Mouse (Mus musculus): ENCODE results near the gene Borcs8. TPM values are rescaled to one million over a fixed set of nuclear protein-coding genes. Genes with fewer than 3 reads are reported as not detected.
A peak's percentile ranks its signal among the peaks of the same experiment; 100 is the strongest.

Borcs8 gene
- polyA plus RNA-seq, 1 experiment from 2014 or later, result 38.1 TPM

- H3K36me3 ChIP-seq, result peaks cover 67% of the 10 kb centered on the region
- peak overlapping the region; percentile 33; the same call in 1 of the 2 replicates for H3K9ac ChIP-seq
These were observed 42.1 kb downstream of the Borcs8 start for GRCm38 (mm10) chr8:70181212-70181902.

DNA sequence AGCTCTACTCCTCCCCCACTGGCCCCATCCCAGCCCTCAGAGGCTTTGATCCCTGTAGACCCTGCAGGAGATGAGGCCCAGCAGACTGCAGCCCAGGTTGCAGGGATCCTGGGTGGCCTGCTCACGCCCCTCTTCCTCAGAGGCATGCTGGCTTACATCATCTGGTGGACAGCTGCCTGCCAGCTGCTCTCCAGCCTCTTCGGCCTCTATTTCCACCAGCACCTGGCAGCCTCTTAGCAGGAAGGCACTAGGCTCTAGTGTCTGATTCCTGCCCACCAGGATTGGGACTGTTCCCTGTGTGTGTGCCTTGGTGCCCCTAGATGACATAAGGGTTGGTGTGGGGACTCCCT lies 42.6 kb downstream of the Borcs8 start:
- no peak for ATAC-seq (ENCODE audit: insufficient number of reproducible peaks, low FRiP score)
- Histone ChIP-seq H3K9ac (peak overlapping the region; percentile 33; the same call in 1 of the 2 replicates), H3K27ac (ENCODE audit: poor library complexity, severe bottlenecking) (no peak overlapping the region), H3K4me2 (no peak overlapping the region), H3K9me3 (replicated peaks) (no peaks in the 10 kb centered on the region), H3K36me3 (peaks cover 63% of the 10 kb centered on the region), H3K27me3 (replicated peaks) (no peaks in the 10 kb centered on the region), H3K4me3 (no peak overlapping the region), H3K4me1 (replicated peaks) (0 out of 2 replicates have a peak, but pooled peaks cover 3% of the 10 kb centered on the region)
- 35% methylated on average over 2 of the region's 2 CpGs for WGBS

More at GRCm38 (mm10) chr8:70181212-70181902, 42.1 kb downstream of the Borcs8 start:
- 69% methylated on average over 16 of the region's 16 CpGs for WGBS
- no peaks in the 10 kb centered on the region for H3K27me3 ChIP-seq (replicated peaks)
- H3K4me2 ChIP-seq, result no peak overlapping the region
- H3K4me3 ChIP-seq, result no peak overlapping the region
- no peak; the same call in 1 of the 2 replicates for ATAC-seq (ENCODE audit: insufficient number of reproducible peaks, low FRiP score)
- H3K27ac ChIP-seq (ENCODE audit: poor library complexity, severe bottlenecking), result no peak overlapping the region
- H3K9me3 ChIP-seq (replicated peaks), result no peaks in the 10 kb centered on the region
- H3K4me1 ChIP-seq (replicated peaks), result 0 out of 2 replicates have a peak, but pooled peaks cover 3% of the 10 kb centered on the region

DNA sequence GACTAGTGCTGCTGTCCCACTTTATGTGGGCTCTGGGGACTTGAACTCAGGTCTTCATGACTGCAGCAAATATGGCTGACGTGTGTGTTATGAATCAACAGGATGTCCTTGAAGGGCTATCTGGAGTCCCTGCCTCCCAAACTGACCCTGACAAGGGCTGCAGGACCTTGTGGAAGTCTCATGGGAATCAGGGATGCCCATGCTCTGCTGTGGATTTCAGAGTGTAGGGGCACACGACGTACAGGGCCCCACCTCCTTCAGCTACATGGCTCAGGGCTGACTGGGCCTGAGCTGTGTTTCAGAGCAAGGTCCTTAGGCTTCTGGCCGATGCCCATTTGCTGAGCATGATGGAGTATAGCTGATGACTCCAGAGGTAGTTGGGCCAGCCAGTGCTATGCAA lies 43.9 kb downstream of the Borcs8 start:
- H3K27me3 ChIP-seq (replicated peaks), result no peaks in the 10 kb centered on the region
- H3K4me1 ChIP-seq (replicated peaks), result 0 out of 2 replicates have a peak, but pooled peaks cover 3% of the 10 kb centered on the region
- WGBS, result 88% methylated on average over 4 of the region's 4 CpGs
- H3K36me3 ChIP-seq, result peaks cover 63% of the 10 kb centered on the region
- H3K27ac ChIP-seq (ENCODE audit: poor library complexity, severe bottlenecking), result no peak overlapping the region
- H3K9ac ChIP-seq, result no peak overlapping the region
- no peak overlapping the region for H3K4me2 ChIP-seq
- H3K4me3 ChIP-seq, result no peak overlapping the region
- H3K9me3 ChIP-seq (replicated peaks), result no peaks in the 10 kb centered on the region
- ATAC-seq (ENCODE audit: insufficient number of reproducible peaks, low FRiP score), result no peak

GRCm38 (mm10) chr8:70188707-70189106 lies 49.4 kb downstream of the Borcs8 start:
- no peaks in the 10 kb centered on the region for H3K4me1 ChIP-seq (replicated peaks)
- 0 out of 2 replicates have a peak, but pooled peaks cover 25% of the 10 kb centered on the region for H3K36me3 ChIP-seq
- H3K4me3 ChIP-seq, result no peak overlapping the region
- 53% methylated on average over 7 of the region's 7 CpGs for WGBS
- ATAC-seq (ENCODE audit: insufficient number of reproducible peaks, low FRiP score), result no peak
- H3K27me3 ChIP-seq (replicated peaks), result no peaks in the 10 kb centered on the region
- no peak overlapping the region for H3K9ac ChIP-seq
- no peaks in the 10 kb centered on the region for H3K9me3 ChIP-seq (replicated peaks)
- no peak overlapping the region for H3K27ac ChIP-seq (ENCODE audit: poor library complexity, severe bottlenecking)
- H3K4me2 ChIP-seq, result no peak overlapping the region

GRCm38 (mm10) chr8:70193238-70193637 lies 53.9 kb downstream of the Borcs8 start:
- Histone ChIP-seq H3K9ac (no peak overlapping the region), H3K4me3 (no peak overlapping the region), H3K36me3 (0 out of 2 replicates have a peak, but pooled peaks cover 10% of the 10 kb centered on the region), H3K27me3 (replicated peaks) (no peaks in the 10 kb centered on the region), H3K27ac (ENCODE audit: poor library complexity, severe bottlenecking) (no peak overlapping the region), H3K4me2 (no peak overlapping the region), H3K4me1 (replicated peaks) (0 out of 2 replicates have a peak, but pooled peaks cover 3% of the 10 kb centered on the region), H3K9me3 (replicated peaks) (no peaks in the 10 kb centered on the region)
- WGBS, result 66% methylated on average over 5 of the region's 5 CpGs
- ATAC-seq (ENCODE audit: insufficient number of reproducible peaks, low FRiP score), result no peak

DNA sequence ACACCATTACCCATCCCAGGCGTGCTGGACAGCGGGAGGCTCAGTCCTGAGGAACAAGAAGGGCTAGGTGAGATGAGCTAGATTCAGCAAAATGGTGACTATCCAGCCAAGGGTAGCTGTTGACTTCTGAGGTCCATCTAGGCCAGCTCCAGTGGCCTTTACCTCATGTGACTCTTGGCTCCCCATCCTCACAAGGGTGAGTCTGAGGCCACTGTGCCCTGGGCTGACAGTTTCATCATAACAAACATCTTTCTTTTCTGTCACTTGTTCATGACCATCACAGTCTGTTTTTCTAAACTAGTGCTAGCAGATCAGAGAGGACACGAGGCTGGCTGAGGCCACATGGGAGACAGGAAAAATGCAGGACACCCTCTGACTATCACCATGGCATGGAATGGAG lies 54.9 kb downstream of the Borcs8 start:
- WGBS, result 80% methylated on average over 3 of the region's 3 CpGs
- H3K36me3 ChIP-seq, result 0 out of 2 replicates have a peak, but pooled peaks cover 7% of the 10 kb centered on the region
- no peaks in the 10 kb centered on the region for H3K9me3 ChIP-seq (replicated peaks)
- 0 out of 2 replicates have a peak, but pooled peaks cover 3% of the 10 kb centered on the region for H3K4me1 ChIP-seq (replicated peaks)
- H3K9ac ChIP-seq, result no peak overlapping the region
- no peak overlapping the region for H3K4me2 ChIP-seq
- ATAC-seq (ENCODE audit: insufficient number of reproducible peaks, low FRiP score), result no peak
- no peaks in the 10 kb centered on the region for H3K27me3 ChIP-seq (replicated peaks)
- no peak overlapping the region for H3K27ac ChIP-seq (ENCODE audit: poor library complexity, severe bottlenecking)
- H3K4me3 ChIP-seq, result no peak overlapping the region

DNA sequence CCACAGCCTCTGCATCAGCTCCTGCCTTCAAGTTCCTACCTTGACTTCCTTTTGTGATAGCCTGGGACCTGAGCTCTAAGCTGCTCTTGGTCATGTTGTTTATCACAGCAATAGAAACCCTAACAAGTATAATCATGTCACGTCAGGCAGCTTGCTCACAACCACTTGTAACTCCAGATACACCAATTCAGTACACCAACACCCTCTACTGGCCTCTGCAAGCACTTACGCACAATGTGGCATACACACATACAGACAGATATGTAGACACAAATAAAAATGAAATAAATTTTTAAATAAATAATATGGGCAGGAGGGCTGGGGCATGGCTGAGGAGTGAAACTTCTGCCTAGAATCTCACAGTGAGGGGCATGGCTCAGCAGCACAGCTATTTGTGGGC lies 56.5 kb downstream of the Borcs8 start:
- WGBS, result 77% methylated on average over 2 of the region's 2 CpGs
- ATAC-seq (ENCODE audit: insufficient number of reproducible peaks, low FRiP score), result no peak

More for the DNA sequence above, 56.5 kb downstream of the Borcs8 start:
- Histone ChIP-seq H3K27me3 (replicated peaks) (no peaks in the 10 kb centered on the region), H3K4me2 (no peak overlapping the region), H3K9ac (no peak overlapping the region), H3K27ac (ENCODE audit: poor library complexity, severe bottlenecking) (no peak overlapping the region), H3K4me1 (replicated peaks) (0 out of 2 replicates have a peak, but pooled peaks cover 6% of the 10 kb centered on the region), H3K4me3 (no peak overlapping the region), H3K36me3 (0 out of 2 replicates have a peak, but pooled peaks cover 5% of the 10 kb centered on the region), H3K9me3 (replicated peaks) (no peaks in the 10 kb centered on the region)

Small RNAs within 50 kb of the gene (microRNA-seq; reads per million reads assigned to microRNA genes)
- not detected for gene Mir7066

Other genes with a start within 250 kb of the Borcs8 start
- 1.9 and 3.1 TPM in 2 replicates for gene Tssk6, start 237.3 kb upstream of the Borcs8 start, polyA plus RNA-seq (2016; fragmentation: Nextera tagmentation; extraction: Ambion mirVana)
- gene Ndufa13, start 236.9 kb upstream of the Borcs8 start, polyA plus RNA-seq (2016; fragmentation: Nextera tagmentation; extraction: Ambion mirVana), result 309 and 314 TPM in 2 replicates
- 7.4 and 8.9 TPM in 2 replicates for gene Yjefn3, start 236.8 kb upstream of the Borcs8 start, polyA plus RNA-seq (2016; fragmentation: Nextera tagmentation; extraction: Ambion mirVana)
- 55.6 and 59.2 TPM in 2 replicates for gene Gatad2a, start 143.1 kb upstream of the Borcs8 start, polyA plus RNA-seq (2016; fragmentation: Nextera tagmentation; extraction: Ambion mirVana)
- 39.9 and 42.1 TPM in 2 replicates for gene Mau2, start 96.8 kb upstream of the Borcs8 start, polyA plus RNA-seq (2016; fragmentation: Nextera tagmentation; extraction: Ambion mirVana)
- 32.7 and 34.0 TPM in 2 replicates for gene Sugp1, start 96.7 kb upstream of the Borcs8 start, polyA plus RNA-seq (2016; fragmentation: Nextera tagmentation; extraction: Ambion mirVana)
- 1.3 and 1.6 TPM in 2 replicates for gene Tm6sf2, start 66.6 kb upstream of the Borcs8 start, polyA plus RNA-seq (2016; fragmentation: Nextera tagmentation; extraction: Ambion mirVana)
- 0.11 and 0.24 TPM in 2 replicates for gene Hapln4, start 56.0 kb upstream of the Borcs8 start, polyA plus RNA-seq (2016; fragmentation: Nextera tagmentation; extraction: Ambion mirVana)
- gene Ncan, start 18.6 kb upstream of the Borcs8 start, polyA plus RNA-seq (2016; fragmentation: Nextera tagmentation; extraction: Ambion mirVana), result 0.17 and 0.31 TPM in 2 replicates
- gene Nr2c2ap, start 8.2 kb upstream of the Borcs8 start, polyA plus RNA-seq (2016; fragmentation: Nextera tagmentation; extraction: Ambion mirVana), result 28.5 and 29.1 TPM in 2 replicates
- 17.7 and 18.7 TPM in 2 replicates for gene Rfxank, start 345 bp upstream of the Borcs8 start, polyA plus RNA-seq (2016; fragmentation: Nextera tagmentation; extraction: Ambion mirVana)
- gene Mef2b, start 212 bp downstream of the Borcs8 start, polyA plus RNA-seq (2016; fragmentation: Nextera tagmentation; extraction: Ambion mirVana), result not detected in 2 replicates
- 98.0 and 100 TPM in 2 replicates for gene Tmem161a, start 32.9 kb downstream of the Borcs8 start, polyA plus RNA-seq (2016; fragmentation: Nextera tagmentation; extraction: Ambion mirVana)
- gene Slc25a42, start 72.8 kb downstream of the Borcs8 start, polyA plus RNA-seq (2016; fragmentation: Nextera tagmentation; extraction: Ambion mirVana), result 8.5 and 9.7 TPM in 2 replicates
- 33.8 and 36.0 TPM in 2 replicates for gene Sugp2, start 94.7 kb downstream of the Borcs8 start, polyA plus RNA-seq (2016; fragmentation: Nextera tagmentation; extraction: Ambion mirVana)
- 22.6 and 23.4 TPM in 2 replicates for gene Armc6, start 95.0 kb downstream of the Borcs8 start, polyA plus RNA-seq (2016; fragmentation: Nextera tagmentation; extraction: Ambion mirVana)
- gene Homer3, start 143.3 kb downstream of the Borcs8 start, polyA plus RNA-seq (2016; fragmentation: Nextera tagmentation; extraction: Ambion mirVana), result 46.0 and 48.4 TPM in 2 replicates
- gene Ddx49, start 163.0 kb downstream of the Borcs8 start, polyA plus RNA-seq (2016; fragmentation: Nextera tagmentation; extraction: Ambion mirVana), result 32.8 and 34.3 TPM in 2 replicates
- gene Cope, start 163.0 kb downstream of the Borcs8 start, polyA plus RNA-seq (2016; fragmentation: Nextera tagmentation; extraction: Ambion mirVana), result 251 and 272 TPM in 2 replicates
- gene Cers1, start 176.3 kb downstream of the Borcs8 start, polyA plus RNA-seq (2016; fragmentation: Nextera tagmentation; extraction: Ambion mirVana), result 2.1 and 2.5 TPM in 2 replicates
- 2.1 TPM in 2 replicates for gene Gdf1, start 190.3 kb downstream of the Borcs8 start, polyA plus RNA-seq (2016; fragmentation: Nextera tagmentation; extraction: Ambion mirVana)
- 24.5 and 25.5 TPM in 2 replicates for gene Upf1, start 213.8 kb downstream of the Borcs8 start, polyA plus RNA-seq (2016; fragmentation: Nextera tagmentation; extraction: Ambion mirVana)
- gene Comp, start 234.1 kb downstream of the Borcs8 start, polyA plus RNA-seq (2016; fragmentation: Nextera tagmentation; extraction: Ambion mirVana), result 2.7 and 3.6 TPM in 2 replicates